Mouse (Mus musculus) kidney, postnatal 0 days (tissue): ENCODE results near the gene Ptpn3. TPM values are rescaled to one million over a fixed set of nuclear protein-coding genes. Genes with fewer than 3 reads are reported as not detected.

Experiments used
- ATAC-seq: fragments of 200-750 bp; cut with Nextera tagmentation; replicated peaks from 2 replicates; pipeline ENCODE4 v1.8.0; 2017; ENCODE audit warnings: low read depth, moderate number of reproducible peaks, moderate TSS enrichment, moderate library complexity; ENCODE audit not compliant: low FRiP score
- DNase-seq: peaks from one replicate; pipeline ENCODE4 v3.0.0-alpha.2; 2016; ENCODE audit warnings: low spot score
- H3K27ac ChIP-seq: fragments of 300-500 bp; sonication (generic); 2 replicates; pipeline ENCODE4 v1.5.1; 2014; ENCODE audit warnings: mild to moderate bottlenecking
- H3K27me3 ChIP-seq: fragments of 300-500 bp; sonication (generic); 2 replicates; pipeline ENCODE4 v1.6.1; 2014; ENCODE audit warnings: low read length, mixed read lengths; ENCODE audit not compliant: insufficient read depth
- H3K36me3 ChIP-seq: fragments of 300-500 bp; sonication (generic); 2 replicates; pipeline ENCODE4 v1.6.1; 2014; ENCODE audit warnings: low read length, mixed read lengths; ENCODE audit not compliant: insufficient read depth
- H3K4me1 ChIP-seq: fragments of 300-500 bp; sonication (generic); replicated peaks from 2 replicates; pipeline ENCODE4 v1.6.1; 2014; ENCODE audit warnings: antibody characterized with exemption, low read length, mixed read lengths; ENCODE audit not compliant: insufficient read depth
- H3K4me2 ChIP-seq: fragments of 300-500 bp; sonication (generic); 2 replicates; pipeline ENCODE4 v1.6.1; 2014; ENCODE audit warnings: mild to moderate bottlenecking, low read length, moderate library complexity, mixed read lengths
- H3K4me3 ChIP-seq: fragments of 300-500 bp; sonication (generic); replicated peaks from 2 replicates; pipeline ENCODE4 v1.5.1; 2014; ENCODE audit warnings: low read depth, low read length
- H3K9ac ChIP-seq: fragments of 300-500 bp; sonication (generic); 2 replicates; pipeline ENCODE4 v1.6.1; 2014; ENCODE audit warnings: low read depth, low read length
- H3K9me3 ChIP-seq: fragments of 300-500 bp; sonication (generic); replicated peaks from 2 replicates; pipeline ENCODE4 v1.6.1; 2016; ENCODE audit warnings: low read length, inconsistent platforms, mixed read lengths
- CTCF ChIP-seq: IDR thresholded peaks from 2 replicates; pipeline ENCODE4 v1.5.1; 2016; ENCODE audit warnings: antibody characterized with exemption, low read depth, mild to moderate bottlenecking, moderate library complexity
- WGBS: fragments of 180-500 bp; shearing (Covaris S2); extraction: QIAGEN DNeasy Blood & Tissue Kit; methylation state at CpG from one replicate; pipeline ENCODE4 v1.1.7; 2014; 5-methylcytosine and 5-hydroxymethylcytosine counted together
- polyA plus RNA-seq: library from polyadenylated mRNA; unstranded; fragments of >200 nt; fragmentation: Nextera tagmentation; extraction: Ambion mirVana; gene quantifications from 2 replicates; pipeline ENCODE4 v1.2.1, GENCODE M21; 2015

Gene Ptpn3
- polyA plus RNA-seq = 7.7 and 9.2 TPM in 2 replicates

DNA sequence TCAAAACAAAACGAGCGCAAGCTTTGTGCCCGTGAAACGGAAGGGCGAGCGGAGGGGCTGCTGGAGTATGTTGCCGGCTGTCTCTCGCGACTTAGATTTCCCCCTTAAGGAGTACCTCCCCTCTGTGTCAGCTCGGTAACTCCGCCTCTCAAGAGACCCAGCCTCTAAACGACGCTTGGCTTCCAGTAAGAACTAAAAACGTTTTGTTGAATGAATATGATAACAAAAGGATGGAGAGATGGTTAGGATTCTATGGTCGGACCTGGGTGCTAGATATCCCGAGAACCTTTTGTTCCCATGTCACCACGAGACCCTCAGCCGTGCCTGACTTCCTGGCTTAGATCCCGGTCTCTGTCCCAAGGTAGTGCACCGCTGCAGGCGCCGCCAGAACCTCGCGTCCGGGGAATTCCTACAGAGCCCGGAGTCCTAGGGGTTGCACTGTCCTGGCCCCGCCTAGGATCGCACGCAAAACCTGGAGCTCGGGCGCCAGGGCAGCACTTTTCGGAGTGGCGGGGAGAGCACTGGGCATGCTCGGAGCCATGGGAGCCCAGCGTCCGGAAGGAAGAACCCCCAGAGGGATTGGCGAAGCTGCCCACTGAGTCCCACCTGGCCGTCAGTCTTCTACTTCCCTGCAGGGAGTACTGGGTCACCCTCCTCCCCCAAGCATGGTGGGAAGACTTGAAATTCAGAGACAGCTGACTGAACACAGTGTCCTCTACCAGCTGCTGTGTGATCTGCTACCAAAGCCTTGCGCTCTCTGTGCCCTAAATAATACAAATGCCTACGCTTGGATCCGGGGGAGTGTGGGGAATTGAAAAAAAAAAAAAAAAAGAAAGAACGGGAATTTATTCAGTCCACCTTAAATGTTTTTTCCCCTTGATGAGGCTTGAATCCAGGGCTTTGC, at the start of gene Ptpn3:
Gene Ptpn3, minus strand, starts transcription at position 428 of the 904 bp plus-strand sequence.
- Histone ChIP-seq H3K9me3 (no peaks in the 10 kb centered on the region), H3K27me3 (no peaks in the 10 kb centered on the region), H3K36me3 (no peaks in the 10 kb centered on the region), H3K4me2 (peak within 1 kb of the TSS; percentile 97), H3K4me3 (peak within 1 kb of the TSS; percentile 90), H3K27ac (peak within 1 kb of the TSS; percentile 90), H3K9ac (peak within 1 kb of the TSS; percentile 92), H3K4me1 (peaks cover 8% of the 10 kb centered on the region)
- TF ChIP-seq CTCF = no peak
- DNase-seq = peak; percentile 90
- peak; percentile 88 for ATAC-seq
- WGBS = under 1% methylated on average over 41 of the region's 42 CpGs

DNA sequence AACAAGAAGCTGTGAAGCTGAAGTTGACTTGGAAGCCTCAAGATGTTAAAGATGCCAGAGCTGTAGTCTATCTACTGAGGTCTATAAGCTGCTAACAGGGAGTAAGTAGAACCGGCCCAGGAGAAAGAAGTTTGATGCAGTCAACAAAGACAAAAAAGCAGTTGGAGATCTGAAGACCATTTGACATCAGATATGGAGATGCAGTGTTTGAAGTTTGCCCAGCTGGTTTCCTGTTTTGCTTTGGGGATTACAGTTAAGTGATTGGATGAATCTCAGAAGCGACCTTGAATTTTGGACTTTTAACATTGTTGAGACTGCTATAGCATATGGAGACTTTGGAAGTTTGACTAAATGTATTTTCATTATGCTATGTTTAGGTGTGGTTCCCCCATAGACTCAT, 48.9 kb upstream of the Ptpn3 start:
- no peak overlapping the region for H3K9ac ChIP-seq
- ATAC-seq = no peak
- no peak overlapping the region for H3K4me3 ChIP-seq
- H3K27ac ChIP-seq = no peak overlapping the region
- H3K4me1 ChIP-seq = no peaks in the 10 kb centered on the region
- H3K27me3 ChIP-seq = no peaks in the 10 kb centered on the region
- 92% methylated on average over 2 of the region's 2 CpGs for WGBS
- H3K9me3 ChIP-seq = no peaks in the 10 kb centered on the region
- no peak for DNase-seq
- no peak for TF ChIP-seq CTCF
- no peaks in the 10 kb centered on the region for H3K36me3 ChIP-seq
- H3K4me2 ChIP-seq = no peak overlapping the region

DNA sequence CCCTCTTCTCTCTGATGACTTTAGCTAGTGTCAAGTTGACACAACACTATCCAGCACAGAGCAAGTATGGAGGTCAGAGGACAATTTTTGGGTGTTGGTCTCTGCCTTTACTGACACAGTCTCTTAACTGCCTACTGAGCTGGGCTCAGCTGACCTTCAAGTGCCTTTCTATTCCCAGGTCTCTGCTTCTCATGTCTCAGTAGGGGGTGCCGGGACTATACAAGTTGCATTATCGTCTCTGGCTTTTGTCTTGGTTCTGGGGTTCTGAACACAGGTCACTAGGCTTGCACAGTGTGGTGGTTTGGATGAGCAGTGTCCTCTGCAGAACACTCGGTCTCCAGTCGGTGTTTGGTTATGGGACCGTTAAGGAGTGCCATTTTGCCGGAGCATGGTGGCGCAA, 42.4 kb upstream of the Ptpn3 start:
- DNase-seq = no peak
- no peak overlapping the region for H3K4me2 ChIP-seq
- no peaks in the 10 kb centered on the region for H3K4me1 ChIP-seq
- no peak overlapping the region for H3K27ac ChIP-seq
- no peak for TF ChIP-seq CTCF
- no peaks in the 10 kb centered on the region for H3K27me3 ChIP-seq
- H3K36me3 ChIP-seq = no peaks in the 10 kb centered on the region
- no peak overlapping the region for H3K9ac ChIP-seq
- H3K4me3 ChIP-seq = no peak overlapping the region
- over 99% methylated on average over 7 of the region's 7 CpGs for WGBS
- no peak for ATAC-seq
- no peaks in the 10 kb centered on the region for H3K9me3 ChIP-seq

DNA sequence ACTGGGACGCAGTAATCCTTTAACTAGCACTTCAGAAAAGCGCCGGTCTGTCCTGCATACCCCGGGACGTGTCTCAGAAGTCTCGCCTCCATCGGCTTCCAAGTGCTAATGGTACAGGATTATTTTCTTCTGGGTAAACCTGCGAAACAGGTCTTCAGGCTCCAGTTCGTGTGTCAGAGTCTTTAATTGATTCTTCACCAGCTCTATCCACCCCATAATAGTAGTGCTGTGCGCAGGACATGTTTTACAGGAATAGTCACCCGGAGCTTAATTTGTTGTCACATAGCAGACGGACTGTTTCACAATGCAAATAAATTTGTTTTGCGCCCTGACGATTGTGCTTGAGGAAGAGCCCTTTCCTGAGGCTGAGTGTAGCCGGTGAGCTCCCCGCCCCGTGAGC, 37.3 kb upstream of the Ptpn3 start:
- Histone ChIP-seq H3K36me3 (no peaks in the 10 kb centered on the region), H3K9me3 (no peaks in the 10 kb centered on the region), H3K4me1 (no peaks in the 10 kb centered on the region), H3K27me3 (no peaks in the 10 kb centered on the region), H3K27ac (no peak overlapping the region), H3K4me3 (no peak overlapping the region), H3K9ac (no peak overlapping the region), H3K4me2 (no peak overlapping the region)
- DNase-seq (no peak), ATAC-seq (no peak)
- WGBS = 78% methylated on average over 17 of the region's 17 CpGs
- TF ChIP-seq CTCF = no peak

DNA sequence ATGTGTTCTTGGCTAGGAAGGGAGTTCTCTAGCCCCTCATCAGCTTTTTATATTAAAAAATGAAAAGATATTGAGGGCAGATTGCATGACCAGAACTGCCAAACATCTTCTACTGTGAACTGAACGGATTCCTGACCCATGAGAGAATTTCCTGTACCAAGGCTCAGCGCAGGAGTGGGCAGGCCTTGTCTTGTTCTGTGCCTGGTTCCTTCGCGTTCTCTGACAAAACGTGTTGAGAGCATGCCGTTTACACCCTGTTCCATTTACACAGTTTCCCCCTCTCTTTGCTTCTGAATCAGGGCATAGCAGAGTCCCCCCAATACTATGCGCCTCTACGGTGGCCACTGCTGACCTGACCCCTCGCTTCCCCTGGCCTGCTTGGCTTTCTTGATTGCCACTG, 36.4 kb upstream of the Ptpn3 start:
- no peak for TF ChIP-seq CTCF
- H3K9me3 ChIP-seq = no peaks in the 10 kb centered on the region
- no peaks in the 10 kb centered on the region for H3K4me1 ChIP-seq
- DNase-seq (no peak), ATAC-seq (no peak)
- no peak overlapping the region for H3K4me3 ChIP-seq
- H3K9ac ChIP-seq = no peak overlapping the region
- no peak overlapping the region for H3K27ac ChIP-seq
- H3K27me3 ChIP-seq = no peaks in the 10 kb centered on the region
- H3K36me3 ChIP-seq = no peaks in the 10 kb centered on the region
- no peak overlapping the region for H3K4me2 ChIP-seq
- 65% methylated on average over 9 of the region's 9 CpGs for WGBS

DNA sequence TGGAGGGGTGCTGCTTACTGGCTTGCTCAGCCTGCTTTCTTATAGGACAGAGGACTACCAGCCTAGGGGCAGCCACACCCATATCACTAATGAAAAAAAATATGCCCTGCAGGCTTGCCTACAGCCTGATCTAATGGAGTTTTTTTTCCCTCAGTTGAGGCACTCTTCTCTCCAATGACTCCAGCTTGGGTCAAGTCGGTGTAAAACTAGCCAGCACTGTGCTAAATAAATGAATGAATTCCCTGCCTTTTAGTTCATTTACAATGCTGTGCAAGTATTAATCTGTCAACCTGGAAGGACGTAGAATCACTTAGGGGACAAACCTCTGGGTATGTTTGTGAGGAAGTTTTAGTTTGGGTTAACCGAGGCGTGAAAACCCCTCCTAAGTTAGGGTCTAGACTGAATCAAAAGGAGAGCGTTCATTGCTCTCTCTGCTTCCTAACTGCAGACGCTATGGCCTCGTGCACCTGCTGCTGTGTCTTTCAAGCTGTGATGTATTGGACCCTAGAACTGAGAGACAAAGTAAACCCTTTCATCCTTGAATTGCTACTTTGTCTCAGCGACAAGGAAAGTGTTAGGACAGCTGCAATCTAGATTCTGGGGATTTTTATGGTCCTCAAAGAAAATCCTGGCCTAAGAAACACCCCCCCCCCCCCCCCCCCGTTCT, 33.5 kb upstream of the Ptpn3 start:
- H3K9ac ChIP-seq = no peak overlapping the region
- ATAC-seq (no peak), DNase-seq (no peak)
- no peak overlapping the region for H3K4me3 ChIP-seq
- 39% methylated on average over 9 of the region's 9 CpGs for WGBS
- H3K27ac ChIP-seq = no peak overlapping the region
- H3K4me1 ChIP-seq = no peaks in the 10 kb centered on the region
- H3K9me3 ChIP-seq = no peaks in the 10 kb centered on the region
- H3K4me2 ChIP-seq = no peak overlapping the region
- no peaks in the 10 kb centered on the region for H3K36me3 ChIP-seq
- TF ChIP-seq CTCF = no peak
- H3K27me3 ChIP-seq = no peaks in the 10 kb centered on the region
